Comparison of ENCODE assay signal across 8 mouse cellular contexts in the genomic region with DNA sequence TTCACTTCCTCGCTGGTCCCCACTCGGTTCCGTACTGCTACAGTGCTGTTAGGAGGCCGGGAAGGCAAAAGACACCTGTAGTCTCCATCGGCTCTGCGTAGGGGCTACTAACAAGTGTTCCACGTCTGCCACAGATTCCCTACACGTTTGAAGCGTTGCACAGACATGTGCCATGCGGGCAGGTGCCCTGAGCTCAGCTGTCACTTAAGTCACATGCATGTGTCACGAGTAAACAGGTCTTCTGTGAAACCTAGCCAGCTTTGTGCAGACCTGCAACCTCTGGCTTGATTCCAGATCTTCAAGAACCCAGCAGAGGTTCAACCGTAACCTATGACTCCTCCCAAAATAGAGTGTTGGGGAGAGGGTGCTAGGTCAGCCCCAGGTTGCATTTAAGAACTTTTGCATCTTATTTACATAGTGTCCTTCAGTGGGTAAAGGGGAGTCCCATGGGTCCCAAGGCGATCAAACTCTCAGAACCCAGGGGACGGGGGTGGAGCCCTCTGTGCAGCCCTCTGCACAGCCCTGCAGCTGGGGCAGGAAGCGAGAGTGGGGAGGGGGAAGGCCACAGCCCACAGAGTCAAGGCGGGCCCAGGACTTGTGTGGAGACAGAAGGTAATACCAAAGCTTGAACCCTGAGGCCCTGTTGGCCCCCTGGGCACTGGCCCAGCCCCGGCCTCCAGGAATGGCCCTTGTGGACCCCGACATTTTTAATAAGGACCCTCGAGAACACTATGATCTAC. TPM values are rescaled to one million over a fixed set of nuclear protein-coding genes. Genes with fewer than 3 reads are reported as not detected.
A peak's percentile ranks its signal among the peaks of the same experiment; 100 is the strongest.
DNase-seq lines count a peak whose midpoint lies in the region; ATAC-seq and TF ChIP-seq lines count a peak whose summit lies in the region.

No protein-coding gene starts in this region.

- H3K36me3 ChIP-seq in hindbrain, embryonic 16.5 days (ENCODE audit: control insufficient read depth, insufficient read depth, low read length): peaks cover 15% of the 10 kb centered on the region
- peaks cover 21% of the 10 kb centered on the region for H3K36me3 ChIP-seq in lung, embryonic 15.5 days

- H3K27me3 ChIP-seq in hindbrain, embryonic 16.5 days (replicated peaks; ENCODE audit: control insufficient read depth, insufficient read depth, low read length): no peaks in the 10 kb centered on the region
- H3K27me3 ChIP-seq in lung, embryonic 15.5 days: no peaks in the 10 kb centered on the region

- no peak for DNase-seq in layer of hippocampus, adult 2 months (ENCODE audit: low spot score in 2 of 2)
- no peak for DNase-seq in layer of hippocampus, adult 9-10 months (ENCODE audit: low spot score)
- peak; percentile 68 for DNase-seq in skeletal muscle tissue, adult 2 months (ENCODE audit: low read depth, low spot score)
- DNase-seq in right cerebral cortex, adult 18-20 months: no peak
- DNase-seq in testis, postnatal 10 days (ENCODE audit: low spot score): no peak

- H3K4me1 ChIP-seq in hindbrain, embryonic 16.5 days (ENCODE audit: control insufficient read depth, insufficient read depth, low read depth, low read length): peaks cover 16% of the 10 kb centered on the region
- peaks cover 23% of the 10 kb centered on the region for H3K4me1 ChIP-seq in lung, embryonic 15.5 days

- peak overlapping the region; percentile 69 for H3K9ac ChIP-seq in hindbrain, embryonic 16.5 days (ENCODE audit: low read depth, low read length)
- H3K9ac ChIP-seq in lung, embryonic 15.5 days: peak overlapping the region; percentile 56

- peak overlapping the region; percentile 94 for H3K4me2 ChIP-seq in hindbrain, embryonic 16.5 days (ENCODE audit: low read length)
- H3K4me2 ChIP-seq in lung, embryonic 15.5 days: peak overlapping the region; percentile 73

- peak; percentile 44 for ATAC-seq in erythroblast, adult 5-6 weeks (replicated peaks; ENCODE audit: low FRiP score, poor library complexity, severe bottlenecking)
- peak; percentile 62 for ATAC-seq in hindbrain, embryonic 16.5 days
- peak; percentile 41 for ATAC-seq in lung, embryonic 15.5 days (ENCODE audit: borderline replicate concordance, extremely low read depth, low FRiP score, low TSS enrichment)

- WGBS in hindbrain, embryonic 16.5 days: 13% methylated on average over 19 of the region's 19 CpGs
- 13% methylated on average over 19 of the region's 19 CpGs for WGBS in lung, embryonic 15.5 days

- peak overlapping the region; percentile 75 for H3K4me3 ChIP-seq in layer of hippocampus, adult 2 months
- peak overlapping the region; percentile 84 for H3K4me3 ChIP-seq in hindbrain, embryonic 16.5 days (ENCODE audit: low read length)
- H3K4me3 ChIP-seq in lung, embryonic 15.5 days: peak overlapping the region; percentile 65

- H3K9me3 ChIP-seq in hindbrain, embryonic 16.5 days (ENCODE audit: control insufficient read depth, low read length): no peaks in the 10 kb centered on the region
- H3K9me3 ChIP-seq in lung, embryonic 15.5 days: no peaks in the 10 kb centered on the region

- peak overlapping the region; percentile 87 for H3K27ac ChIP-seq in layer of hippocampus, adult 2 months
- peak overlapping the region; percentile 65; the same call in 1 of the 2 replicates for H3K27ac ChIP-seq in hindbrain, embryonic 16.5 days (ENCODE audit: low read depth, low read length)
- peak overlapping the region; percentile 81 for H3K27ac ChIP-seq in lung, embryonic 15.5 days

- no peak for TF ChIP-seq CTCF in layer of hippocampus, adult 2 months (conservative IDR thresholded peaks at IDR 0.05)

RNA-seq across cellular contexts. Expression of gene Map4k1, which starts 0.6 kb away (rescaled TPM):
- total RNA-seq in layer of hippocampus, adult 2 months (2021): 1 to 10 TPM in 1 of 2 experiments, under 1 TPM in 1; 0.90 to 1.8 TPM
- 5.6 and 6.7 TPM in 2 replicates for total RNA-seq in erythroblast, adult 5-6 weeks (2015; ENCODE audit: low replicate concordance)
- total RNA-seq in erythroblast, adult 5-6 weeks (2017; ENCODE audit: low replicate concordance): 11.3 and 11.8 TPM in 2 replicates
- 10.7 and 13.8 TPM in 2 replicates for polyA plus RNA-seq in hindbrain, embryonic 16.5 days (2015; fragmentation: Nextera tagmentation; extraction: Ambion mirVana)
- 7.4 and 9.8 TPM in 2 replicates for polyA plus RNA-seq in lung, embryonic 15.5 days (2015; fragmentation: Nextera tagmentation; extraction: Ambion mirVana)

RNA-seq across cellular contexts. Expression of gene Eif3k, which starts 0.8 kb away (rescaled TPM):
- total RNA-seq in layer of hippocampus, adult 2 months (2021): 100 to 1,000 TPM; 198 to 202 TPM
- 50.7 and 81.1 TPM in 2 replicates for total RNA-seq in erythroblast, adult 5-6 weeks (2015; ENCODE audit: low replicate concordance)
- total RNA-seq in erythroblast, adult 5-6 weeks (2017; ENCODE audit: low replicate concordance): 115 and 133 TPM in 2 replicates
- 282 and 295 TPM in 2 replicates for polyA plus RNA-seq in hindbrain, embryonic 16.5 days (2015; fragmentation: Nextera tagmentation; extraction: Ambion mirVana)
- 360 and 364 TPM in 2 replicates for polyA plus RNA-seq in lung, embryonic 15.5 days (2015; fragmentation: Nextera tagmentation; extraction: Ambion mirVana)

RNA-seq across cellular contexts. Expression of gene Actn4, which starts 20.3 kb away (rescaled TPM):
- total RNA-seq in layer of hippocampus, adult 2 months (2021): 100 to 1,000 TPM; 131 to 134 TPM
- total RNA-seq in erythroblast, adult 5-6 weeks (2015; ENCODE audit: low replicate concordance): 42.0 and 55.3 TPM in 2 replicates
- 45.1 and 45.4 TPM in 2 replicates for total RNA-seq in erythroblast, adult 5-6 weeks (2017; ENCODE audit: low replicate concordance)
- polyA plus RNA-seq in hindbrain, embryonic 16.5 days (2015; fragmentation: Nextera tagmentation; extraction: Ambion mirVana): 146 and 172 TPM in 2 replicates
- 287 and 302 TPM in 2 replicates for polyA plus RNA-seq in lung, embryonic 15.5 days (2015; fragmentation: Nextera tagmentation; extraction: Ambion mirVana)
